Mouse (Mus musculus) right cerebral cortex, postnatal 10 days (tissue): Measurements from ENCODE around the gene Tenm2.

Experiments
- DNase-seq, 2 experiments: peaks; one replicate each; pipeline ENCODE4 v3.0.0; 2021; ENCODE audit warnings: low spot score in 2 of 2

Tenm2 gene

GRCm38 (mm10) chr11:37235914-37236600, at the start of gene Tenm2:
Gene Tenm2, minus strand, starts transcription at chr11:37235964.
- DNase-seq = peak; percentile 84 to 88

GRCm38 (mm10) chr11:37285186-37285585, 49.4 kb upstream of the Tenm2 start:
- no peak for DNase-seq

- no peak for DNase-seq
Measured at GRCm38 (mm10) chr11:37248796-37249195, 13.0 kb upstream of the Tenm2 start.

- peak; percentile 47 to 59 for DNase-seq
Measured at GRCm38 (mm10) chr11:37237096-37237725, 1.4 kb upstream of the Tenm2 start.

- DNase-seq = peak; percentile 65 to 75
Measured at GRCm38 (mm10) chr11:37236601-37237083, 878 bp upstream of the Tenm2 start.

- DNase-seq = peak; percentile 24 to 33
Measured at GRCm38 (mm10) chr11:37235021-37235795, 556 bp downstream of the Tenm2 start.

- no peak for DNase-seq
Measured at GRCm38 (mm10) chr11:37227404-37227803, 8.4 kb downstream of the Tenm2 start.

GRCm38 (mm10) chr11:37226943-37227342, 8.8 kb downstream of the Tenm2 start:
- DNase-seq = no peak

- no peak for DNase-seq
Measured at GRCm38 (mm10) chr11:37222737-37223136, 13.0 kb downstream of the Tenm2 start.

- peak; percentile 46 to 58 for DNase-seq
Measured at GRCm38 (mm10) chr11:37222056-37222455, 13.7 kb downstream of the Tenm2 start.

GRCm38 (mm10) chr11:37220921-37221320, 14.8 kb downstream of the Tenm2 start:
- no peak for DNase-seq

GRCm38 (mm10) chr11:37186132-37186531, 49.6 kb downstream of the Tenm2 start:
- peak; percentile 45 to 66 for DNase-seq

- no peak for DNase-seq
Measured at GRCm38 (mm10) chr11:37177426-37177825, 58.3 kb downstream of the Tenm2 start.

- DNase-seq = peak; percentile 76 to 82
Measured at GRCm38 (mm10) chr11:37153933-37154880, 81.6 kb downstream of the Tenm2 start.

- no peak for DNase-seq
Measured at GRCm38 (mm10) chr11:37153382-37153781, 82.4 kb downstream of the Tenm2 start.

- no peak for DNase-seq
Measured at GRCm38 (mm10) chr11:37150011-37150410, 85.8 kb downstream of the Tenm2 start.

GRCm38 (mm10) chr11:37143996-37144395, 91.8 kb downstream of the Tenm2 start:
- DNase-seq = no peak

GRCm38 (mm10) chr11:37143478-37143877, 92.3 kb downstream of the Tenm2 start:
- DNase-seq = no peak

GRCm38 (mm10) chr11:37128893-37129292, 106.9 kb downstream of the Tenm2 start:
- DNase-seq = no peak

- DNase-seq = no peak
Measured at GRCm38 (mm10) chr11:37118058-37118457, 117.7 kb downstream of the Tenm2 start.

GRCm38 (mm10) chr11:37115188-37115587, 120.6 kb downstream of the Tenm2 start:
- no peak for DNase-seq
